Mouse (Mus musculus): ENCODE measurements around the gene Dhx8. TPM values are rescaled to one million over a fixed set of nuclear protein-coding genes. Genes with fewer than 3 reads are reported as not detected.

Dhx8 gene
- polyA plus RNA-seq, 1 experiment from 2014 or later: 18.5 TPM

- Histone ChIP-seq H3K4me1 (ENCODE audit: control insufficient read depth in 2 of 2, insufficient read depth in 2 of 2, low read length in 2 of 2) (peaks cover 9 to 16% of the 10 kb centered on the region in 2 experiments; a peak in 3 of 4 replicates), H3K4me3 (ENCODE audit: control insufficient read depth in 1 of 2, insufficient read depth in 1 of 2, low read depth in 1 of 2, low read length in 2 of 2) (peak overlapping the region in 1 of 2 experiments; percentile 11; a peak in 2 of 4 replicates), H3K9me3 (ENCODE audit: control insufficient read depth, low read length) (no peaks in the 10 kb centered on the region), H3K27me3 (ENCODE audit: control insufficient read depth, insufficient read depth, low read length) (peaks cover 6% of the 10 kb centered on the region; the same call in 1 of the 2 replicates), H3K9ac (ENCODE audit: low read length) (peak overlapping the region; percentile 47), H3K36me3 (ENCODE audit: control insufficient read depth, insufficient read depth, low read length) (no peaks in the 10 kb centered on the region), H3K4me2 (ENCODE audit: low read length) (peak overlapping the region; percentile 54), H3K27ac (replicated peaks in 1 of 2; ENCODE audit: control insufficient read depth in 1 of 2, insufficient read depth in 1 of 2, low read depth in 2 of 2, low read length in 2 of 2) (peak overlapping the region in 1 of 2 experiments; percentile 20; a peak in 1 of 4 replicates)
- ATAC-seq (ENCODE audit: insufficient number of reproducible peaks, insufficient read depth, low FRiP score, low read depth): peak; percentile 60; the same call in 1 of the 2 replicates
- 19% methylated on average over 22 of the region's 23 CpGs for WGBS
Observed at GRCm38 (mm10) chr11:101814375-101815102, 81.8 kb downstream of the Dhx8 start.

GRCm38 (mm10) chr11:101815103-101816085 lies 82.7 kb downstream of the Dhx8 start:
- H3K9ac ChIP-seq (ENCODE audit: low read length): peak overlapping the region; percentile 27; the same call in 1 of the 2 replicates
- H3K27ac ChIP-seq (replicated peaks in 1 of 2; ENCODE audit: control insufficient read depth in 1 of 2, insufficient read depth in 1 of 2, low read depth in 2 of 2, low read length in 2 of 2): 0 out of 4 replicates have a peak overlapping the region, but pooled peaks of 1 of the 2 experiments have one; percentile 6
- H3K36me3 ChIP-seq (ENCODE audit: control insufficient read depth, insufficient read depth, low read length): no peaks in the 10 kb centered on the region
- H3K9me3 ChIP-seq (ENCODE audit: control insufficient read depth, low read length): peaks cover 4% of the 10 kb centered on the region; the same call in 1 of the 2 replicates
- H3K27me3 ChIP-seq (ENCODE audit: control insufficient read depth, insufficient read depth, low read length): peaks cover 6% of the 10 kb centered on the region; the same call in 1 of the 2 replicates
- H3K4me3 ChIP-seq (ENCODE audit: control insufficient read depth in 1 of 2, insufficient read depth in 1 of 2, low read depth in 1 of 2, low read length in 2 of 2): no peak overlapping the region
- H3K4me2 ChIP-seq (ENCODE audit: low read length): peak overlapping the region; percentile 54; the same call in 1 of the 2 replicates
- WGBS: 26% methylated on average over 22 of the region's 22 CpGs
- peaks cover 12 to 18% of the 10 kb centered on the region in 2 experiments for H3K4me1 ChIP-seq (ENCODE audit: control insufficient read depth in 2 of 2, insufficient read depth in 2 of 2, low read length in 2 of 2)
- ATAC-seq (ENCODE audit: insufficient number of reproducible peaks, insufficient read depth, low FRiP score, low read depth): peak; percentile 22; the same call in 1 of the 2 replicates

Other genes starting within 250 kb of the Dhx8 start
- gene Brca1, start 181.0 kb upstream of the Dhx8 start, polyA plus RNA-seq (2014; fragmentation: Nextera tagmentation; extraction: Ambion mirVana): 7.5 and 8.3 TPM in 2 replicates
- 62.6 and 70.0 TPM in 2 replicates for gene Nbr1, start 180.8 kb upstream of the Dhx8 start, polyA plus RNA-seq (2014; fragmentation: Nextera tagmentation; extraction: Ambion mirVana)
- gene Tmem106a, start 150.7 kb upstream of the Dhx8 start, polyA plus RNA-seq (2014; fragmentation: Nextera tagmentation; extraction: Ambion mirVana): 3.6 and 4.1 TPM in 2 replicates
- not detected in 2 replicates for gene Gm11634, start 133.7 kb upstream of the Dhx8 start, polyA plus RNA-seq (2014; fragmentation: Nextera tagmentation; extraction: Ambion mirVana)
- 42.4 and 48.4 TPM in 2 replicates for gene Rdm1, start 105.7 kb upstream of the Dhx8 start, polyA plus RNA-seq (2014; fragmentation: Nextera tagmentation; extraction: Ambion mirVana)
- gene Arl4d, start 67.4 kb upstream of the Dhx8 start, polyA plus RNA-seq (2014; fragmentation: Nextera tagmentation; extraction: Ambion mirVana): 6.2 and 6.7 TPM in 2 replicates
- 4.0 and 4.8 TPM in 2 replicates for gene Etv4, start 52.5 kb downstream of the Dhx8 start, polyA plus RNA-seq (2014; fragmentation: Nextera tagmentation; extraction: Ambion mirVana)
- gene Meox1, start 161.5 kb downstream of the Dhx8 start, polyA plus RNA-seq (2014; fragmentation: Nextera tagmentation; extraction: Ambion mirVana): 13.8 and 13.9 TPM in 2 replicates
- 0.12 and 0.55 TPM in 2 replicates for gene Sost, start 234.1 kb downstream of the Dhx8 start, polyA plus RNA-seq (2014; fragmentation: Nextera tagmentation; extraction: Ambion mirVana)

Data from heart, embryonic 14.5 days (tissue).